Mouse (Mus musculus) lung, postnatal 0 days (tissue): ENCODE data around the gene Pkmyt1. TPM values are rescaled to one million over a fixed set of nuclear protein-coding genes. Genes with fewer than 3 reads are reported as not detected.

Experiments used
- ATAC-seq: fragments of 200-750 bp; cut with Nextera tagmentation; 2 replicates; pipeline ENCODE4 v1.8.0; 2017; ENCODE audit warnings: moderate library complexity
- DNase-seq: peaks from one replicate; pipeline ENCODE4 v3.0.0-alpha.2; 2016; ENCODE audit warnings: low spot score
- H3K27ac ChIP-seq: fragments of 300-500 bp; sonication (generic); 2 replicates; pipeline ENCODE4 v1.5.1; 2014; ENCODE audit warnings: antibody characterized with exemption, mild to moderate bottlenecking, low read length, mixed read lengths
- H3K27me3 ChIP-seq: fragments of 300-500 bp; sonication (generic); replicated peaks from 2 replicates; pipeline ENCODE4 v1.6.1; 2014; ENCODE audit warnings: low read length, mixed read lengths; ENCODE audit not compliant: insufficient read depth
- H3K36me3 ChIP-seq: fragments of 300-500 bp; sonication (generic); 2 replicates; pipeline ENCODE4 v1.6.1; 2014; ENCODE audit warnings: low read length, mixed read lengths; ENCODE audit not compliant: insufficient read depth
- H3K4me1 ChIP-seq: fragments of 300-500 bp; sonication (generic); 2 replicates; pipeline ENCODE4 v1.6.1; 2014; ENCODE audit warnings: antibody characterized with exemption, low read depth, low read length, mixed read lengths; ENCODE audit not compliant: insufficient read depth
- H3K4me2 ChIP-seq: fragments of 300-500 bp; sonication (generic); replicated peaks from 2 replicates; pipeline ENCODE4 v1.6.1; 2014; ENCODE audit warnings: low read depth, mild to moderate bottlenecking, low read length, moderate library complexity, mixed read lengths
- H3K4me3 ChIP-seq: fragments of 300-500 bp; sonication (generic); 2 replicates; pipeline ENCODE4 v1.5.1; 2014; ENCODE audit warnings: low read depth, low read length
- H3K9ac ChIP-seq: fragments of 300-500 bp; sonication (generic); replicated peaks from 2 replicates; pipeline ENCODE4 v1.6.1; 2014; ENCODE audit warnings: low read depth, mild to moderate bottlenecking
- H3K9me3 ChIP-seq: fragments of 300-500 bp; sonication (generic); 2 replicates; pipeline ENCODE4 v1.6.1; 2016; ENCODE audit warnings: low read length, mixed read lengths
- CTCF ChIP-seq: IDR thresholded peaks from 2 replicates; pipeline ENCODE4 v1.5.1; 2016; ENCODE audit warnings: antibody characterized with exemption, mild to moderate bottlenecking
- EP300 ChIP-seq: IDR thresholded peaks from 2 replicates; pipeline ENCODE4 v1.6.1; 2016; ENCODE audit warnings: antibody characterized with exemption, mild to moderate bottlenecking, control low read depth
- WGBS: fragments of 180-500 bp; shearing (Covaris S2); extraction: QIAGEN DNeasy Blood & Tissue Kit; methylation state at CpG from one replicate; pipeline ENCODE4 v1.1.7; 2014; 5-methylcytosine and 5-hydroxymethylcytosine counted together
- polyA plus RNA-seq: library from polyadenylated mRNA; unstranded; fragments of >200 nt; fragmentation: Nextera tagmentation; extraction: Ambion mirVana; gene quantifications from 2 replicates; pipeline ENCODE4 v1.2.1, GENCODE M21; 2015

The Pkmyt1 gene
- polyA plus RNA-seq, 1 experiment from 2014 or later: 10.4 TPM

DNA sequence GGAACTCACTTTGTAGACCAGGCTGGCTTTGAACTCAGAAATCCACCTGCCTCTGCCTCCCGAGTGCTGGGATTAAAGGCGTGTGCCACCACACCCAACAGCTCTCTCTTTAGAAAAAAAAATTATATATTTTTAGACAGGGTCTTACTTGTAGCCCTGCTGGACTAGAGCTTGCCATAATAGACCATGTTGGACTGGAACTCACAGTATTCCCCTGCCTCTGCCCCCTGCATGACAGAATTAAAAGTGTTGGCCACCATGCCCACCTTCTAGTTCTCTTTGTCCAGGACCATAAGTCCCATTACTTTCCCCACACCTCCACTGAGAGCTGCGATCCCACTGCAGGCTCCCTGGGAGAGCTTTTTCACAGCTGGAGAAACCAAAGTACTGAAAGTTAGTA lies 21.3 kb downstream of the Pkmyt1 start:
- Histone ChIP-seq H3K27me3 (peaks cover 39% of the 10 kb centered on the region), H3K4me2 (no peak overlapping the region), H3K4me3 (no peak overlapping the region), H3K27ac (no peak overlapping the region), H3K9me3 (no peaks in the 10 kb centered on the region), H3K9ac (no peak overlapping the region), H3K36me3 (no peaks in the 10 kb centered on the region), H3K4me1 (peaks cover 9% of the 10 kb centered on the region; the same call in 1 of the 2 replicates)
- no peak for DNase-seq
- TF ChIP-seq EP300: no peak
- no peak for TF ChIP-seq CTCF
- ATAC-seq: no peak
- whole genome bisulfite sequencing: 82% methylated on average over 3 of the region's 3 CpGs

GRCm38 (mm10) chr17:23748026-23748425 lies 21.9 kb downstream of the Pkmyt1 start:
- peaks cover 9% of the 10 kb centered on the region; the same call in 1 of the 2 replicates for H3K4me1 ChIP-seq
- DNase-seq: no peak
- H3K36me3 ChIP-seq: no peaks in the 10 kb centered on the region
- no peaks in the 10 kb centered on the region for H3K9me3 ChIP-seq
- H3K4me2 ChIP-seq: no peak overlapping the region
- no peak overlapping the region for H3K27ac ChIP-seq
- peaks cover 35% of the 10 kb centered on the region for H3K27me3 ChIP-seq
- no peak for ATAC-seq
- 25% methylated on average over 6 of the region's 6 CpGs for WGBS
- no peak for TF ChIP-seq CTCF
- TF ChIP-seq EP300: no peak
- H3K9ac ChIP-seq: no peak overlapping the region
- no peak overlapping the region for H3K4me3 ChIP-seq

DNA sequence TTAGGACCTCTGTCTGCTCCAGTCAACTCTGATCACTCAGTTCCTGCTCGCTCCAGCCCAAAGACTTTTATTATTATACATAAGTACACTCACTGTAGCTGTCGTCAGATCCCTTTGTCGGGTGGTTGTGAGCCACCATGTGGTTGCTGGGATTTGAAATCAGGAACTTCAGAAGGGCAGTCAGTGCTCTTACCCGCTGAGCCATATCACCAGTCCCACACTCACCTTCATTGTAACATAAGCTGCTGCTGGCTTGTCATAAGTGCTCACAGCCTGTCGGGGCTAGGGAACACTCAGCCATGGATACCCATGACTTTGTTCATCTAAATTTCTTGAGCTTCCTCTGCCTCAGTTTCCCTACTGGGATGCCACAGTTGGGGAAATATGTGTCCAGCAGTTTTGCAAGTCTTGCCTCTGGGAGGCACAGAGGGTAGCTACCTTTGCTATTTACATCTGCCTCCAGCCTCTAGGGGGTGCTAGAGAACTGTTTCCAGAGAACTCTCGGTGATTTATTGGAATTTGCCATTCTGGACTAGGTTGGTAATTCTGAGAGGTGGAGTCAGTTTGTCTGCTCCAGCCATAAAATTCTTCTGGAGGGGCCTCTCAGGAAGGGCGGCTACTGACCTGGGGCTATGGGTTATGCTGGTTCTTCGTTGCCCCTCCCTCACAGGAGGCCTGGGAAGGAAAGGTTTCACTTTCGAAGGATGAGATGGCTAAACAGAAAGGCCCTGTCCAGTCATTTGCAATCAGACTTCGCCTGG lies 22.7 kb downstream of the Pkmyt1 start:
- H3K4me3 ChIP-seq: peak overlapping the region; percentile 6; the same call in 1 of the 2 replicates
- H3K9ac ChIP-seq: no peak overlapping the region
- WGBS: 24% methylated on average over 10 of the region's 10 CpGs
- H3K27me3 ChIP-seq: peaks cover 27% of the 10 kb centered on the region
- peak overlapping the region; percentile 27 for H3K4me2 ChIP-seq
- ATAC-seq (peak; percentile 70), DNase-seq (peak; percentile 90)
- no peaks in the 10 kb centered on the region for H3K36me3 ChIP-seq
- H3K4me1 ChIP-seq: peaks cover 9% of the 10 kb centered on the region; the same call in 1 of the 2 replicates
- H3K9me3 ChIP-seq: no peaks in the 10 kb centered on the region
- no peak for TF ChIP-seq EP300
- peak; percentile 84 for TF ChIP-seq CTCF
- no peak overlapping the region for H3K27ac ChIP-seq

DNA sequence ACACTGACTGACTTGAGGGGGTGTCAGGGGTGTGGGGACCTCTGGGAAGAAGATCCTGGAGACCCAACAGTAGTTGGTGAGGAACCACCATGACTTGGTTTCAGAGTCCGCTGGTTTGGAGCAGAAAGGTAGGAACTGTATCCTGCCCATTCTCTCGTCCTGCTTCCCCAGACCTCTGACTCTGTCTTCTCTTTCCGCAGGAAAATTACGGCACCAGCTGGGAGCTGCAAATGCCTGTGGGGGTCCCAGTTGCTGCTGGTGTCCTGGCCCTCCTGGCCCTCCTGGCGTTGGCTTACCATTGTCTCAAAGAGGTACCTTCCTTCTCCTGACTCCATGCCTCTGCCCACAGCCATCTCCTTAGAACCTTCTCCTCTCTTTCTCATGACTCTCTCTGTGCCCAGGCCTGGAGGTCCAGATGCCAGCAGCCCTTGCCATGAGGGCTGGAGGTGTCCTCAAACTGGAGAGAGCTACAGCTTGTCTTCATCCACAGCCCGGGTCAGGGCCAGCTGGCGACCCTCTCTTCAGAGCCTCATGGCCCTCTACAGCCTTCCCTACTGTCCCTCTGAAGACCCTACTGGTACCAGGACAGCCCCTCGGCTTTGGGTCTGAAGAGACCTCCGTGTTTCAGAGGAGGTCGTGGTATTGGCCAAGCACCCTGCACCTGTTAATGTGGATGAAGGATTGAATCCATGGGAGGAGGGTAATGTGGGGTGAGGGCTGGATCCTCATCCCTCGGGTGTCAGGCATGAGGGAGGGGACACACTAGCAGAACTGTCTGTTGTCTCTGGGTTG lies 23.5 kb downstream of the Pkmyt1 start:
- WGBS: 73% methylated on average over 11 of the region's 11 CpGs

GRCm38 (mm10) chr17:23755689-23756088 lies 29.6 kb downstream of the Pkmyt1 start:
- no peak overlapping the region for H3K9ac ChIP-seq
- peak overlapping the region; percentile 40 for H3K27ac ChIP-seq
- TF ChIP-seq EP300 (no peak), CTCF (no peak)
- no peaks in the 10 kb centered on the region for H3K9me3 ChIP-seq
- peak; percentile 61 for ATAC-seq
- 0 out of 2 replicates have a peak, but pooled peaks cover 6% of the 10 kb centered on the region for H3K36me3 ChIP-seq
- no peaks in the 10 kb centered on the region for H3K27me3 ChIP-seq
- no peak overlapping the region for H3K4me3 ChIP-seq
- H3K4me2 ChIP-seq: no peak overlapping the region
- DNase-seq: peak; percentile 36
- 85% methylated on average over 13 of the region's 13 CpGs for WGBS
- no peaks in the 10 kb centered on the region for H3K4me1 ChIP-seq

More for the DNA sequence above, 23.5 kb downstream of the Pkmyt1 start:
- Histone ChIP-seq H3K4me1 (peaks cover 9% of the 10 kb centered on the region; the same call in 1 of the 2 replicates), H3K27ac (no peak overlapping the region), H3K36me3 (no peaks in the 10 kb centered on the region), H3K27me3 (peaks cover 21% of the 10 kb centered on the region), H3K9ac (no peak overlapping the region), H3K4me2 (peak overlapping the region; percentile 27), H3K9me3 (no peaks in the 10 kb centered on the region), H3K4me3 (peak overlapping the region; percentile 6; the same call in 1 of the 2 replicates)
- TF ChIP-seq EP300: no peak
- no peak for TF ChIP-seq CTCF
- DNase-seq (no peak), ATAC-seq (no peak)

GRCm38 (mm10) chr17:23757581-23757980 lies 31.4 kb downstream of the Pkmyt1 start:
- no peak overlapping the region for H3K4me3 ChIP-seq
- H3K4me1 ChIP-seq: no peaks in the 10 kb centered on the region
- 0 out of 2 replicates have a peak, but pooled peaks cover 6% of the 10 kb centered on the region for H3K36me3 ChIP-seq
- H3K9ac ChIP-seq: no peak overlapping the region
- no peak for TF ChIP-seq CTCF
- TF ChIP-seq EP300: no peak
- no peak overlapping the region for H3K27ac ChIP-seq
- WGBS: 89% methylated on average over 9 of the region's 9 CpGs
- H3K4me2 ChIP-seq: no peak overlapping the region
- no peaks in the 10 kb centered on the region for H3K27me3 ChIP-seq
- H3K9me3 ChIP-seq: no peaks in the 10 kb centered on the region
- no peak for DNase-seq
- ATAC-seq: no peak
